Mouse (Mus musculus): Measurements from ENCODE around the gene Zc3h4. TPM values are rescaled to one million over a fixed set of nuclear protein-coding genes. Genes with fewer than 3 reads are reported as not detected.

Gene Zc3h4
- total and polyA plus RNA-seq, 3 experiments: 32.9 to 71.8 (median 59.4) TPM

DNA sequence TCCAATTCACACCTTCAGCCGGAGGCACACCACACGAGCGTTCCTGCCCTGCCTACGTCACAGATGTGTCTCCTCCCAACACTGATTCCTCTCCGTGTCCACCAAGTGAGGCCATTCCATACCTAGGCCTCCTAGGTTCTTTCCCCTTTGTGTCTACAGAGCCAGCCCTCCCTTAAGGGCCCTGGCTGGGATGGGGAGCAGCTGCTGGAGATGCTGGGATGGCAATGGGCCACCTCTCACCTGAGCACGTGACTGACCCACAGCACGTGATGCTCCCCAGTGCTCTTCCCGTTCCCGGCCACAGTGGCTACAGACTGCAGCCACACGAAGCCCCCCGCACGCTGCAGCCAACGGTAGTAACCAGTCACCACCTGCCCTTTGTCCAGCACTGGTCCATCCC lies 59.9 kb downstream of the Zc3h4 start:
- DNase-seq (ENCODE audit: low read depth, low spot score): no peak
- Histone ChIP-seq H3K27me3 (ENCODE audit: control insufficient read depth in 1 of 2, insufficient read depth in 2 of 2, low read length in 2 of 2) (no peaks in the 10 kb centered on the region), H3K4me3 (ENCODE audit: control insufficient read depth in 1 of 2, insufficient read depth in 1 of 2, low read depth in 2 of 2, low read length in 2 of 2) (no peak overlapping the region), H3K9ac (ENCODE audit: control insufficient read depth, low read depth, low read length, poor library complexity, severe bottlenecking) (no peak overlapping the region), H3K27ac (ENCODE audit: control insufficient read depth, low read depth, low read length) (no peak overlapping the region), H3K9me3 (replicated peaks; ENCODE audit: insufficient read depth, low read length) (no peaks in the 10 kb centered on the region), H3K79me2 (ENCODE audit: control insufficient read depth, insufficient read depth, low read length, poor library complexity) (no peaks in the 10 kb centered on the region), H3K36me3 (ENCODE audit: control insufficient read depth in 1 of 2, insufficient read depth in 2 of 2, low read length in 2 of 2) (no peaks in the 10 kb centered on the region), H3K4me1 (ENCODE audit: control insufficient read depth in 1 of 2, insufficient read depth in 2 of 2, low read length in 2 of 2) (no peaks in the 10 kb centered on the region)
- no peak for TF ChIP-seq TAL1 (IDR thresholded peaks at IDR 0.05; ENCODE audit: low read length)
- no peak for TF ChIP-seq POLR2A (IDR thresholded peaks at IDR 0.05; ENCODE audit: control insufficient read depth in 1 of 2, insufficient read depth in 1 of 2, low read depth in 1 of 2, low read length in 2 of 2, poor library complexity in 1 of 2)
- TF ChIP-seq RCOR1 (IDR thresholded peaks at IDR 0.05; ENCODE audit: low read depth, low read length): no peak
- no peak for TF ChIP-seq BHLHE40 (IDR thresholded peaks at IDR 0.05; ENCODE audit: borderline replicate concordance, low read depth, low read length)
- TF ChIP-seq MEF2A (IDR thresholded peaks at IDR 0.05; ENCODE audit: extremely low read depth, insufficient replicate concordance, low read depth, low read length, poor library complexity, severe bottlenecking): no peak
- TF ChIP-seq USF1 (IDR thresholded peaks at IDR 0.05; ENCODE audit: low read depth, low read length): no peak
- TF ChIP-seq EP300 (IDR thresholded peaks at IDR 0.05; ENCODE audit: low read depth in 1 of 2, low read length in 2 of 2): no peak
- TF ChIP-seq RAD21 (IDR thresholded peaks at IDR 0.05; ENCODE audit: low read depth, low read length): no peak
- no peak for TF ChIP-seq CHD2 (IDR thresholded peaks at IDR 0.05; ENCODE audit: low read length)
- TF ChIP-seq MAX (IDR thresholded peaks at IDR 0.05; ENCODE audit: low read length): no peak
- TF ChIP-seq MAZ (IDR thresholded peaks at IDR 0.05; ENCODE audit: low read depth, low read length): no peak
- no peak for TF ChIP-seq NELFE (IDR thresholded peaks at IDR 0.05; ENCODE audit: low read depth, low read length)
- no peak for TF ChIP-seq ZMIZ1 (IDR thresholded peaks at IDR 0.05; ENCODE audit: low read depth, low read length)
- TF ChIP-seq MYC (IDR thresholded peaks at IDR 0.05; ENCODE audit: low read depth, low read length): no peak
- no peak for TF ChIP-seq JUND (IDR thresholded peaks at IDR 0.05; ENCODE audit: low read depth, low read length)
- TF ChIP-seq CTCF (IDR thresholded peaks at IDR 0.05 in 2 of 3, conservative IDR thresholded peaks at IDR 0.05 in 1 of 3; ENCODE audit: control insufficient read depth in 1 of 3, insufficient read depth in 1 of 3, low read depth in 2 of 3, low read length in 3 of 3, poor library complexity in 1 of 3, severe bottlenecking in 1 of 3): no peak
- no peak for TF ChIP-seq KAT2A (conservative IDR thresholded peaks at IDR 0.05; ENCODE audit: low read depth, low read length)
- no peak for TF ChIP-seq USF2 (IDR thresholded peaks at IDR 0.05; ENCODE audit: borderline replicate concordance in 1 of 2, insufficient read depth in 1 of 2, low read depth in 1 of 2, low read length in 2 of 2)
- no peak for TF ChIP-seq HCFC1 (IDR thresholded peaks at IDR 0.05; ENCODE audit: low read depth, low read length)
- TF ChIP-seq NRF1 (IDR thresholded peaks at IDR 0.05; ENCODE audit: insufficient read depth, low read depth, low read length, poor library complexity, severe bottlenecking): no peak

DNA sequence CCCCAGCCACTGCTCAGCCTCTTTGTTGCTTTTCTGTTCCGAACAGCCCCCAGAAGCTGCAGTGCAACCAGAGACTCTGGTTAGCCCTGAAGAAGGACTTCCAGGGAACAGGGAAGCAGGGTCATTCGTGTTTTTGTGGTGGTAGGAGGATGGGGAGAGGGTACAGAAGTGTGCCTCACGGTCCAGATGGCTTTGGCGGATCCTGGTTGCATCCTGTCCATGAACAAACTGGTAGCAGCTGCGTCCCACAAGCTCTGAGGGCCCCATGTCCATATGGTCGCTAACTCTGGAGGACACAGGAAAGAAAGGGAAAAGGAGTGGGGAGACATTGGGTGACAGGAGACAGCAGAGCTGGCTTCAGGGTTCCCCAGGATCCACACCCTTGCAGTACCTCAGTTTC lies 60.4 kb downstream of the Zc3h4 start:
- no peak overlapping the region for H3K27ac ChIP-seq (ENCODE audit: control insufficient read depth, low read depth, low read length)
- no peaks in the 10 kb centered on the region for H3K36me3 ChIP-seq (ENCODE audit: control insufficient read depth in 1 of 2, insufficient read depth in 2 of 2, low read length in 2 of 2)
- no peak for DNase-seq (ENCODE audit: low read depth, low spot score)
- H3K9me3 ChIP-seq (replicated peaks; ENCODE audit: insufficient read depth, low read length): no peaks in the 10 kb centered on the region
- H3K4me1 ChIP-seq (ENCODE audit: control insufficient read depth in 1 of 2, insufficient read depth in 2 of 2, low read length in 2 of 2): no peaks in the 10 kb centered on the region
- H3K27me3 ChIP-seq (ENCODE audit: control insufficient read depth in 1 of 2, insufficient read depth in 2 of 2, low read length in 2 of 2): no peaks in the 10 kb centered on the region
- H3K9ac ChIP-seq (ENCODE audit: control insufficient read depth, low read depth, low read length, poor library complexity, severe bottlenecking): no peak overlapping the region
- no peaks in the 10 kb centered on the region for H3K79me2 ChIP-seq (ENCODE audit: control insufficient read depth, insufficient read depth, low read length, poor library complexity)
- no peak for TF ChIP-seq ZNF384 (IDR thresholded peaks at IDR 0.05; ENCODE audit: low read depth, low read length)
- TF ChIP-seq BHLHE40 (IDR thresholded peaks at IDR 0.05; ENCODE audit: borderline replicate concordance, low read depth, low read length): no peak
- TF ChIP-seq TCF12 (IDR thresholded peaks at IDR 0.05; ENCODE audit: low read depth, low read length): no peak
- TF ChIP-seq TAL1 (IDR thresholded peaks at IDR 0.05; ENCODE audit: low read length): no peak
- TF ChIP-seq CTCF (IDR thresholded peaks at IDR 0.05 in 2 of 3, conservative IDR thresholded peaks at IDR 0.05 in 1 of 3; ENCODE audit: control insufficient read depth in 1 of 3, insufficient read depth in 1 of 3, low read depth in 2 of 3, low read length in 3 of 3, poor library complexity in 1 of 3, severe bottlenecking in 1 of 3): no peak
- TF ChIP-seq NELFE (IDR thresholded peaks at IDR 0.05; ENCODE audit: low read depth, low read length): no peak
- TF ChIP-seq POLR2AphosphoS5 (IDR thresholded peaks at IDR 0.05; ENCODE audit: borderline replicate concordance, low read depth, low read length): no peak
- TF ChIP-seq RAD21 (IDR thresholded peaks at IDR 0.05; ENCODE audit: low read depth, low read length): no peak
- TF ChIP-seq SIN3A (IDR thresholded peaks at IDR 0.05; ENCODE audit: low read length): no peak
- TF ChIP-seq HCFC1 (IDR thresholded peaks at IDR 0.05; ENCODE audit: low read depth, low read length): no peak
- no peak for TF ChIP-seq GABPA (IDR thresholded peaks at IDR 0.05; ENCODE audit: low read depth, low read length)
- no peak for TF ChIP-seq USF1 (IDR thresholded peaks at IDR 0.05; ENCODE audit: low read depth, low read length)
- no peak for TF ChIP-seq MYB (IDR thresholded peaks at IDR 0.05; ENCODE audit: low read depth, low read length)
- no peak overlapping the region for H3K4me3 ChIP-seq (ENCODE audit: control insufficient read depth in 1 of 2, insufficient read depth in 1 of 2, low read depth in 2 of 2, low read length in 2 of 2)
